Mouse (Mus musculus): ENCODE measurements around the gene Nudc. TPM values are rescaled to one million over a fixed set of nuclear protein-coding genes. Genes with fewer than 3 reads are reported as not detected.
A peak's percentile ranks its signal among the peaks of the same experiment; 100 is the strongest.

Nudc gene
- polyA plus RNA-seq, 1 experiment from 2014 or later, result 355 TPM

- H3K36me3 ChIP-seq, result no peaks in the 10 kb centered on the region
- no peak overlapping the region for H3K9ac ChIP-seq
- H3K9me3 ChIP-seq (replicated peaks), result no peaks in the 10 kb centered on the region
- no peak overlapping the region for H3K27ac ChIP-seq (replicated peaks)
- no peak for ATAC-seq (ENCODE audit: insufficient number of reproducible peaks, low FRiP score, low TSS enrichment, low read depth)
- no peak overlapping the region for H3K4me3 ChIP-seq (replicated peaks)
- H3K27me3 ChIP-seq, result no peaks in the 10 kb centered on the region
- no peak overlapping the region for H3K4me2 ChIP-seq (replicated peaks)
- H3K4me1 ChIP-seq, result peaks cover 17% of the 10 kb centered on the region
- 68% methylated on average over 20 of the region's 20 CpGs for WGBS
Measured at GRCm38 (mm10) chr4:133488619-133489392, 57.0 kb downstream of the Nudc start.

DNA sequence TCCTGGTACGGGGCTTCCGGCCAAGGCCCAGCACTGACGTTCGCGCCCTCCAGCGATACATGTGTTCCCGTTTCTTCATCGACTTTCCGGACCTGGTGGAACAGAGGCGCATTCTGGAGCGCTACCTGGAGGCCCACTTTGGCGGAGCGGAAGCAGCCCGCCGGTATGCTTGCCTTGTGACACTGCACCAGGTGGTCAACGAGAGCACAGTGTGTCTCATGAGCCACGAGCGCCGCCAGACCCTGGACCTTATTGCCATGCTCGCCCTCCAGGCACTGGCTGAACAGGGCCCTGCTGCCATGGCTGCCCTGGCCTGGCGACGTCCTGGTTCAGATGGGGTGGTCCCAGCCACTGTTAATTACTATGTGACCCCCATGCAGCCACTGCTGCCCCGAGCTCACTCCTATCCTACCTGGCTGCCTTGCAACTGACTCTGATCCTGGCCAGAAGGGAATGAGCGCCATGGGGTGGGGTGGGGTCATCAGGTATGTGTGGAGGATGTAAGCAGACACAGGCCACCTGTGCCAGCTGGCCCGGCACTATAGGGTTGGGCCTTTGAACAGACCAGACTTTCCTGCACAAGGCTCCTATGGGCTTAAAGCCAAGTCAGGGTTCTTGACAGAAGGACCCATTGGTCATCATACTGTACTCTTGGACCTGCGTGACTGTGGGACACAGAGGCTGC is 59.0 kb downstream of the Nudc start:
- peaks cover 16% of the 10 kb centered on the region for H3K4me1 ChIP-seq
- WGBS, result 93% methylated on average over 26 of the region's 26 CpGs
- H3K27ac ChIP-seq (replicated peaks), result no peak overlapping the region
- no peaks in the 10 kb centered on the region; the same call in 1 of the 2 replicates for H3K27me3 ChIP-seq
- no peak overlapping the region for H3K4me2 ChIP-seq (replicated peaks)
- no peak for ATAC-seq (ENCODE audit: insufficient number of reproducible peaks, low FRiP score, low TSS enrichment, low read depth)
- H3K9me3 ChIP-seq (replicated peaks), result no peaks in the 10 kb centered on the region
- no peaks in the 10 kb centered on the region for H3K36me3 ChIP-seq
- no peak overlapping the region for H3K9ac ChIP-seq
- no peak overlapping the region for H3K4me3 ChIP-seq (replicated peaks)

GRCm38 (mm10) chr4:133485691-133486425 is 59.9 kb downstream of the Nudc start:
- no peak for ATAC-seq (ENCODE audit: insufficient number of reproducible peaks, low FRiP score, low TSS enrichment, low read depth)
- WGBS, result 90% methylated on average over 28 of the region's 28 CpGs
- H3K4me1 ChIP-seq, result peaks cover 14% of the 10 kb centered on the region

GRCm38 (mm10) chr4:133484266-133485025 is 61.4 kb downstream of the Nudc start:
- Histone ChIP-seq H3K4me3 (replicated peaks) (peak overlapping the region; percentile 15; the same call in 1 of the 2 replicates), H3K27me3 (peaks cover 15% of the 10 kb centered on the region), H3K9ac (no peak overlapping the region), H3K9me3 (replicated peaks) (no peaks in the 10 kb centered on the region), H3K36me3 (no peaks in the 10 kb centered on the region), H3K4me2 (replicated peaks) (peak overlapping the region; percentile 37), H3K4me1 (peaks cover 24% of the 10 kb centered on the region), H3K27ac (replicated peaks) (peak overlapping the region; percentile 34)
- ATAC-seq (ENCODE audit: insufficient number of reproducible peaks, low FRiP score, low TSS enrichment, low read depth), result no peak
- 9% methylated on average over 22 of the region's 22 CpGs for WGBS

More at GRCm38 (mm10) chr4:133485691-133486425, 59.9 kb downstream of the Nudc start:
- no peak overlapping the region for H3K4me3 ChIP-seq (replicated peaks)
- H3K27me3 ChIP-seq, result peaks cover 7% of the 10 kb centered on the region
- no peaks in the 10 kb centered on the region for H3K9me3 ChIP-seq (replicated peaks)
- no peak overlapping the region for H3K27ac ChIP-seq (replicated peaks)
- no peaks in the 10 kb centered on the region for H3K36me3 ChIP-seq
- no peak overlapping the region for H3K9ac ChIP-seq
- no peak overlapping the region for H3K4me2 ChIP-seq (replicated peaks)

Small RNA genes within 50 kb of the gene (microRNA-seq; reads per million reads assigned to microRNA genes)
- gene Gm23158 (ENCODE audit: borderline number of aligned reads), result not detected

Other genes starting within 250 kb of the Nudc start
- 17.0 and 17.2 TPM in 2 replicates for gene Wdtc1, start 192.5 kb downstream of the Nudc start, polyA plus RNA-seq (2015; fragmentation: Nextera tagmentation; extraction: Ambion mirVana)
- gene Slc9a1, start 176.3 kb downstream of the Nudc start, polyA plus RNA-seq (2015; fragmentation: Nextera tagmentation; extraction: Ambion mirVana), result 11.0 and 11.2 TPM in 2 replicates
- gene Tent5b, start 65.9 kb downstream of the Nudc start, polyA plus RNA-seq (2015; fragmentation: Nextera tagmentation; extraction: Ambion mirVana), result 9.7 and 11.2 TPM in 2 replicates
- 8.0 and 9.1 TPM in 2 replicates for gene Trnp1, start 47.4 kb downstream of the Nudc start, polyA plus RNA-seq (2015; fragmentation: Nextera tagmentation; extraction: Ambion mirVana)
- 25.4 and 30.2 TPM in 2 replicates for gene Kdf1, start 27.0 kb downstream of the Nudc start, polyA plus RNA-seq (2015; fragmentation: Nextera tagmentation; extraction: Ambion mirVana)
- gene Nr0b2, start 7.4 kb upstream of the Nudc start, polyA plus RNA-seq (2015; fragmentation: Nextera tagmentation; extraction: Ambion mirVana), result 0.15 TPM in 1 of 2 replicates, not detected in the other
- gene Gpatch3, start 28.7 kb upstream of the Nudc start, polyA plus RNA-seq (2015; fragmentation: Nextera tagmentation; extraction: Ambion mirVana), result 7.1 and 7.7 TPM in 2 replicates
- gene Gpn2, start 38.4 kb upstream of the Nudc start, polyA plus RNA-seq (2015; fragmentation: Nextera tagmentation; extraction: Ambion mirVana), result 19.2 and 24.9 TPM in 2 replicates
- gene Sfn, start 56.2 kb upstream of the Nudc start, polyA plus RNA-seq (2015; fragmentation: Nextera tagmentation; extraction: Ambion mirVana), result 347 and 362 TPM in 2 replicates
- gene Zdhhc18, start 104.2 kb upstream of the Nudc start, polyA plus RNA-seq (2015; fragmentation: Nextera tagmentation; extraction: Ambion mirVana), result 4.6 and 5.4 TPM in 2 replicates
- 16.2 and 17.6 TPM in 2 replicates for gene Pigv, start 126.7 kb upstream of the Nudc start, polyA plus RNA-seq (2015; fragmentation: Nextera tagmentation; extraction: Ambion mirVana)
- gene Arid1a, start 210.8 kb upstream of the Nudc start, polyA plus RNA-seq (2015; fragmentation: Nextera tagmentation; extraction: Ambion mirVana), result 26.8 and 29.2 TPM in 2 replicates

Measured in embryonic facial prominence, embryonic 15.5 days (tissue).